Mouse (Mus musculus): ENCODE results near the gene Olfr59. TPM values are rescaled to one million over a fixed set of nuclear protein-coding genes. Genes with fewer than 3 reads are reported as not detected.

Olfr59 gene
- not detected in 2 replicates for total RNA-seq (2014; rRNA removed)
- polyA plus RNA-seq (2015; fragmentation: Nextera tagmentation; extraction: Ambion mirVana), result not detected in 2 replicates

DNA sequence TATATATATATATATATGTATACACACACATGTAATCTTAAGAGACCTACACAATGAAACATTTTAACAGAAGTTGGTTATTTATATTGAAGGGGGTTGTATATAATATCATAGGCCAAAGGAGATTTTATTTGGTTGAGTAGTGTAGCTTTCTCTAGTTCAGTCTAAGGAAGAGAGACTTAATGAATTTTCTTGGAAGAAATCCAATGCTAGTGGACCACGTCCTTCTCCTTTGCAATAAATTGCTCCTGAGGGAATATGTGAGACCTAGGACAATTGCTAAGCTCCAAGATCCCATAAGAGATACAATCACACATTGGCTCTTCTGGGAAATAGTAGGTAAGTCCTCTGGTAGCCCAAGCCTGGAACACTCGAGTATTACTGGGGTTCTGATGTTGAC is at the start of gene Olfr59:
TSS of gene Olfr59 (plus strand) at position 301 of the 400 bp plus-strand sequence.
- Histone ChIP-seq H3K4me2 (ENCODE audit: low read depth, low read length) (no peak within 1 kb of the TSS), H3K4me3 (ENCODE audit: low read length) (no peak within 1 kb of the TSS), H3K9ac (replicated peaks; ENCODE audit: low read length) (no peak within 1 kb of the TSS), H3K9me3 (ENCODE audit: low read length) (no peaks in the 10 kb centered on the region), H3K36me3 (ENCODE audit: insufficient read depth, low read length) (no peaks in the 10 kb centered on the region), H3K27me3 (ENCODE audit: insufficient read depth, low read length) (no peaks in the 10 kb centered on the region), H3K4me1 (ENCODE audit: insufficient read depth, low read length) (no peaks in the 10 kb centered on the region), H3K27ac (no peak within 1 kb of the TSS)
- 62% methylated on average over 2 of the region's 2 CpGs for WGBS
- no peak for DNase-seq (ENCODE audit: low spot score)
- ATAC-seq, result no peak
- no peak for TF ChIP-seq CTCF (IDR thresholded peaks at IDR 0.05; ENCODE audit: low read depth)

DNA sequence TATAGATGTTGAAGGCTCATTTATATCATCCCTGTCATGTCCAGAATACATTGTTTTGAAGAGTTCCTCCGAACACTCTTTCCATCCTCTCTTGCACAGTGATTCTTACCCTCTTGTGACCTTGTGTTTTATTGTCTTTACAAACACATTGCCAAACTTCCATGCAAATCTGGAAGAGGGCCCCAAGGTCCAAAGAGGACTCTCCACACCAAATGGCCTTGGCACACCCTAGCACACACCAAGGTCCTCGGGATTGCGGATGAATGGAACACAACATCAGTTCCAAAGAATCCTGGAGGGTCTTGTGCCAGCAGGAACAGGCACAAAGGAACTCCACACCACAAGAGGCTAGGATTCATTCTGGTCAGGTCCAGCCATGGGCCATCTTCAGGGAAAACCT is 42.3 kb upstream of the Olfr59 start:
- Histone ChIP-seq H3K9ac (replicated peaks; ENCODE audit: low read length) (no peak overlapping the region), H3K9me3 (ENCODE audit: low read length) (no peaks in the 10 kb centered on the region), H3K36me3 (ENCODE audit: insufficient read depth, low read length) (no peaks in the 10 kb centered on the region), H3K27me3 (ENCODE audit: insufficient read depth, low read length) (no peaks in the 10 kb centered on the region), H3K4me3 (ENCODE audit: low read length) (no peak overlapping the region), H3K4me2 (ENCODE audit: low read depth, low read length) (no peak overlapping the region), H3K27ac (no peak overlapping the region), H3K4me1 (ENCODE audit: insufficient read depth, low read length) (no peaks in the 10 kb centered on the region)
- no peak for ATAC-seq
- WGBS, result 93% methylated on average over 3 of the region's 3 CpGs
- TF ChIP-seq CTCF (IDR thresholded peaks at IDR 0.05; ENCODE audit: low read depth), result no peak
- no peak for DNase-seq (ENCODE audit: low spot score)

DNA sequence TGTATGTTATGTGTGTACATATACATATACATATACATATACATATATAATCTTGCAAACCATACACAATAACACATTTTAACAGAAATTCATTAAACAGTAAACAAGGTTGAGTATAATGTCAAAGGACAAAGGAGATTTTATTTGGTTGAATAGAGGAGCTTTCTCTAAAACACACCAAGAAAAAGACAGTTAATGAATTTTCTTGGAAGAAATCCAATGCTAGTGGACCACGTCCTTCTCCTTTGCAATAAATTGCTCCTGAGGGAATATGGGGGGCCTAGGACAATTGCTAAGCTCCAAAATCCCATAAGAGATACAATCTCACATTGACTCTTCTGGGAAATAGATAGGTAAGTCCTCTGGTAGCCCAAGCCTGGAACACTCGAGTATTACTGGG is 24.0 kb upstream of the Olfr59 start, which contains the start of gene Olfr406:
TSS of gene Olfr406 (plus strand) at position 301 of the 400 bp plus-strand sequence.
- no peak for TF ChIP-seq CTCF (IDR thresholded peaks at IDR 0.05; ENCODE audit: low read depth)
- 59% methylated on average over 2 of the region's 2 CpGs for WGBS
- Histone ChIP-seq H3K9ac (replicated peaks; ENCODE audit: low read length) (no peak within 1 kb of the TSS), H3K4me2 (ENCODE audit: low read depth, low read length) (no peak within 1 kb of the TSS), H3K36me3 (ENCODE audit: insufficient read depth, low read length) (no peaks in the 10 kb centered on the region), H3K9me3 (ENCODE audit: low read length) (no peaks in the 10 kb centered on the region), H3K4me3 (ENCODE audit: low read length) (no peak within 1 kb of the TSS), H3K4me1 (ENCODE audit: insufficient read depth, low read length) (no peaks in the 10 kb centered on the region), H3K27me3 (ENCODE audit: insufficient read depth, low read length) (no peaks in the 10 kb centered on the region), H3K27ac (no peak within 1 kb of the TSS)
- ATAC-seq (no peak), DNase-seq (ENCODE audit: low spot score) (no peak)

DNA sequence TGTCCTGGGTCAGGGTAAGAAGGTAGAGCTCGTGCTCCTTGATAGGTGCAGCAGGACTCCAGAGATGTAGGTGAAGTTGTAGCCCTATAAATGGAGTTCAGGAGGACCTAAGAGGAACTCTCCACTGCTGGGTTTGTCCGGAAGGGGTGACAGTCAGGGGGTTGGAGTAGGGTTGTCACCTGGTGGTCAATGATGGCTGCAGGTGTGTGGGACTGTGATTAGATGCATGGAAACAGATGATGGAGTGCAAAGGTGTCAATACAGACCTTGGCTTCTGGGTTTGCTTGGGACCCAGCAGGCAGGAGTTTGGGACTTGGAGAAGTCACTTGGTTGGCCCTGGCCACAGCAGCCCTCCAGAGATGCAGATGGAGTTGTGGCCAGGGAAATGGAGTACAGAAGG is 3.7 kb downstream of the Olfr59 start:
- DNase-seq (ENCODE audit: low spot score) (no peak), ATAC-seq (no peak)
- 79% methylated on average over 2 of the region's 2 CpGs for WGBS
- H3K9me3 ChIP-seq (ENCODE audit: low read length), result no peaks in the 10 kb centered on the region
- H3K9ac ChIP-seq (replicated peaks; ENCODE audit: low read length), result no peak overlapping the region
- TF ChIP-seq CTCF (IDR thresholded peaks at IDR 0.05; ENCODE audit: low read depth), result no peak
- H3K36me3 ChIP-seq (ENCODE audit: insufficient read depth, low read length), result no peaks in the 10 kb centered on the region
- H3K27me3 ChIP-seq (ENCODE audit: insufficient read depth, low read length), result no peaks in the 10 kb centered on the region
- H3K27ac ChIP-seq, result no peak overlapping the region
- no peak overlapping the region for H3K4me3 ChIP-seq (ENCODE audit: low read length)
- no peaks in the 10 kb centered on the region for H3K4me1 ChIP-seq (ENCODE audit: insufficient read depth, low read length)
- H3K4me2 ChIP-seq (ENCODE audit: low read depth, low read length), result no peak overlapping the region

DNA sequence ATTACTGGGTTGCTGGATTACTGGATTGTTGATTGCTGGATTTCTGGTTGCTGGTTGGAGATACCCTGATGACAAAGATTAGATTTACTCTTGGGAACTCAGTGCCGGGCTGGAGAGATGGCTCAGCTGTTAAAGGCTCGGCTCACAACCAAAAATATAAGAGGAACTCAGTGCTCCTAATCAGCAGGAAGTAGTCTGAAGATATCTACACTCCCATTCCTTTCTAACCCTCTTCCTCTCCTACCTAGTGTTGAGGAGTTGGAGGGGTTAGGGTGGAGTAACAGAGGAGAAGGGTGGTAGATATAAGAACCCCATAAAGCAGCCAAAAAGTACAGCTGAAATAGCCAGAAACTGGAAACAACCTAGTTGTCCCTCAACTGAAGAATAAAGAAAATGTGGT is 42.5 kb downstream of the Olfr59 start:
- WGBS, result 74% methylated on average over 2 of the region's 2 CpGs
- Histone ChIP-seq H3K4me2 (ENCODE audit: low read depth, low read length) (no peak overlapping the region), H3K27me3 (ENCODE audit: insufficient read depth, low read length) (no peaks in the 10 kb centered on the region), H3K4me1 (ENCODE audit: insufficient read depth, low read length) (no peaks in the 10 kb centered on the region), H3K9ac (replicated peaks; ENCODE audit: low read length) (no peak overlapping the region), H3K27ac (no peak overlapping the region), H3K4me3 (ENCODE audit: low read length) (no peak overlapping the region), H3K9me3 (ENCODE audit: low read length) (no peaks in the 10 kb centered on the region), H3K36me3 (ENCODE audit: insufficient read depth, low read length) (no peaks in the 10 kb centered on the region)
- DNase-seq (ENCODE audit: low spot score) (no peak), ATAC-seq (no peak)
- TF ChIP-seq CTCF (IDR thresholded peaks at IDR 0.05; ENCODE audit: low read depth), result no peak

DNA sequence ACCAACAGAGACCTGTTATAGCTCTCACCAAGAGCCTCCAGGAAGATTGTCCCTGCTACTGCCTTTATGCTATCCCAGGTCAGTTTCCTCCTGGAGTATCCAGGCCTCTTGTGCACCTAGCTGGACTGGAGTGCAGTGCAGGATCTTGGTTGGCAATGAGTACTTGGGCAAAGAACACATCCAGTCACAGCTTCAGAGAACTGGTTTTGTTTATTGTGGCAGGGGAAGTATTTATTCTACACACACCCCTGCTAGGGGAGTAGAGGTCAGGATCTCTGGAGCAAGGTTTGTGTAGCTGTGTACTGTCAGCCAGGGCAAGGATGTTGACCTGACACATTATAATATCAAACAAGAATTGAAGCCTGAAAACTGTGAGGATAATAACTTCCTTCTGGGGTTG is 45.2 kb downstream of the Olfr59 start:
- TF ChIP-seq CTCF (IDR thresholded peaks at IDR 0.05; ENCODE audit: low read depth), result no peak
- no peak for ATAC-seq
- no peaks in the 10 kb centered on the region for H3K9me3 ChIP-seq (ENCODE audit: low read length)
- H3K4me2 ChIP-seq (ENCODE audit: low read depth, low read length), result no peak overlapping the region
- no peak for DNase-seq (ENCODE audit: low spot score)
- no peak overlapping the region for H3K27ac ChIP-seq
- no peaks in the 10 kb centered on the region for H3K27me3 ChIP-seq (ENCODE audit: insufficient read depth, low read length)
- H3K4me3 ChIP-seq (ENCODE audit: low read length), result no peak overlapping the region
- no peak overlapping the region for H3K9ac ChIP-seq (replicated peaks; ENCODE audit: low read length)
- H3K4me1 ChIP-seq (ENCODE audit: insufficient read depth, low read length), result no peaks in the 10 kb centered on the region
- H3K36me3 ChIP-seq (ENCODE audit: insufficient read depth, low read length), result no peaks in the 10 kb centered on the region

DNA sequence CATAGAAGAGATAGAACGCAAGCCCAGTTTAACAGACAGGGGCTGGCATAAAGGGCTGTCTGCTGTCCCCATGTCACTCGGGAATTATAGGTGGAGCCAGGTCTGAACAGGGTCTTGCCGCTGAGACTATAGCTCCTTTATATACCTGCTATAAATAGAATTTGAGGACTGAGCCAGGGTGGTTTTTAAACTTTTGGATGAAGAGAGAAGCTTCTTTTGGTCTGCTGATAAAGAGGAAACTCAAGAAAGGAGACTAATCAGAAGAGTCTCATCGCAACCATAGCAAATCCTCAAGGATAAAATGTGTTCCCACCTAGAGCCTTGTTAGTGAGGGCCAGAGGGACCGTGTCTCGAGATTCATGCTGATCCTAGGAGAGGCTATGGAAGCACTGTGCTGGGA is 54.4 kb downstream of the Olfr59 start, which contains the start of gene Olfr410:
TSS of gene Olfr410 (minus strand) at position 101 of the 400 bp plus-strand sequence.
- ATAC-seq (no peak), DNase-seq (ENCODE audit: low spot score) (no peak)
- Histone ChIP-seq H3K9ac (replicated peaks; ENCODE audit: low read length) (no peak within 1 kb of the TSS), H3K27ac (no peak within 1 kb of the TSS), H3K36me3 (ENCODE audit: insufficient read depth, low read length) (no peaks in the 10 kb centered on the region), H3K9me3 (ENCODE audit: low read length) (no peaks in the 10 kb centered on the region), H3K4me1 (ENCODE audit: insufficient read depth, low read length) (no peaks in the 10 kb centered on the region), H3K4me2 (ENCODE audit: low read depth, low read length) (no peak within 1 kb of the TSS), H3K27me3 (ENCODE audit: insufficient read depth, low read length) (no peaks in the 10 kb centered on the region), H3K4me3 (ENCODE audit: low read length) (no peak within 1 kb of the TSS)
- 85% methylated on average over 6 of the region's 6 CpGs for WGBS
- no peak for TF ChIP-seq CTCF (IDR thresholded peaks at IDR 0.05; ENCODE audit: low read depth)

Other genes starting within 250 kb of the Olfr59 start
- not detected in 2 replicates for gene Olfr139, start 227.2 kb upstream of the Olfr59 start, total RNA-seq (2014; rRNA removed)
- gene Olfr139, start 227.2 kb upstream of the Olfr59 start, polyA plus RNA-seq (2015; fragmentation: Nextera tagmentation; extraction: Ambion mirVana), result not detected in 2 replicates
- not detected in 2 replicates for gene Olfr399, start 227.1 kb upstream of the Olfr59 start, total RNA-seq (2014; rRNA removed)
- not detected in 2 replicates for gene Olfr399, start 227.1 kb upstream of the Olfr59 start, polyA plus RNA-seq (2015; fragmentation: Nextera tagmentation; extraction: Ambion mirVana)
- gene Zfp616, start 213.8 kb upstream of the Olfr59 start, total RNA-seq (2014; rRNA removed), result not detected in 2 replicates
- not detected in 2 replicates for gene Zfp616, start 213.8 kb upstream of the Olfr59 start, polyA plus RNA-seq (2015; fragmentation: Nextera tagmentation; extraction: Ambion mirVana)
- not detected in 2 replicates for gene Olfr401, start 170.0 kb upstream of the Olfr59 start, total RNA-seq (2014; rRNA removed)
- not detected in 2 replicates for gene Olfr401, start 170.0 kb upstream of the Olfr59 start, polyA plus RNA-seq (2015; fragmentation: Nextera tagmentation; extraction: Ambion mirVana)
- gene Olfr402, start 130.2 kb upstream of the Olfr59 start, total RNA-seq (2014; rRNA removed), result not detected in 2 replicates
- not detected in 2 replicates for gene Olfr402, start 130.2 kb upstream of the Olfr59 start, polyA plus RNA-seq (2015; fragmentation: Nextera tagmentation; extraction: Ambion mirVana)
- not detected in 2 replicates for gene Olfr403, start 97.5 kb upstream of the Olfr59 start, total RNA-seq (2014; rRNA removed)
- not detected in 2 replicates for gene Olfr403, start 97.5 kb upstream of the Olfr59 start, polyA plus RNA-seq (2015; fragmentation: Nextera tagmentation; extraction: Ambion mirVana)
- gene Olfr43, start 72.4 kb upstream of the Olfr59 start, total RNA-seq (2014; rRNA removed), result not detected in 2 replicates
- not detected in 2 replicates for gene Olfr43, start 72.4 kb upstream of the Olfr59 start, polyA plus RNA-seq (2015; fragmentation: Nextera tagmentation; extraction: Ambion mirVana)
- gene Olfr406, start 23.9 kb upstream of the Olfr59 start, total RNA-seq (2014; rRNA removed), result not detected in 2 replicates
- gene Olfr406, start 23.9 kb upstream of the Olfr59 start, polyA plus RNA-seq (2015; fragmentation: Nextera tagmentation; extraction: Ambion mirVana), result not detected in 2 replicates
- not detected in 2 replicates for gene Olfr410, start 54.3 kb downstream of the Olfr59 start, total RNA-seq (2014; rRNA removed)
- gene Olfr410, start 54.3 kb downstream of the Olfr59 start, polyA plus RNA-seq (2015; fragmentation: Nextera tagmentation; extraction: Ambion mirVana), result not detected in 2 replicates
- gene Olfr411, start 68.9 kb downstream of the Olfr59 start, total RNA-seq (2014; rRNA removed), result not detected in 2 replicates
- not detected in 2 replicates for gene Olfr411, start 68.9 kb downstream of the Olfr59 start, polyA plus RNA-seq (2015; fragmentation: Nextera tagmentation; extraction: Ambion mirVana)
- not detected in 2 replicates for gene Olfr412, start 78.3 kb downstream of the Olfr59 start, total RNA-seq (2014; rRNA removed)
- gene Olfr412, start 78.3 kb downstream of the Olfr59 start, polyA plus RNA-seq (2015; fragmentation: Nextera tagmentation; extraction: Ambion mirVana), result not detected in 2 replicates